Mouse (Mus musculus) brain, embryonic 14.5 days (tissue): Measurements from ENCODE around the gene Tmem178b.

Experiments
- CTCF ChIP-seq: fragments of 200-500 bp; IDR thresholded peaks from 2 replicates; pipeline ENCODE4 v1.5.1; 2012; ENCODE audit warnings: inconsistent platforms, mild to moderate bottlenecking, moderate library complexity, borderline replicate concordance; ENCODE audit not compliant: insufficient read depth, insufficient read length; ENCODE audit errors: extremely low read depth
- POLR2A ChIP-seq: fragments of 200-500 bp; IDR thresholded peaks from 2 replicates; pipeline ENCODE4 v1.6.1; 2012; ENCODE audit warnings: mild to moderate bottlenecking, inconsistent platforms, borderline replicate concordance; ENCODE audit not compliant: poor library complexity, insufficient read depth, insufficient read length, severe bottlenecking; ENCODE audit errors: extremely low read depth

- TF ChIP-seq POLR2A = no peak
- TF ChIP-seq CTCF = no peak
These were observed 300.5 kb downstream of the Tmem178b start for GRCm38 (mm10) chr6:40173559-40173958.
